Mouse (Mus musculus) sigmoid colon, adult 10 weeks (tissue): ENCODE measurements around the gene Fam133b. TPM values are rescaled to one million over a fixed set of nuclear protein-coding genes. Genes with fewer than 3 reads are reported as not detected.

Experiments
- polyA plus RNA-seq: library from polyadenylated mRNA; stranded (reverse); fragments of 350-450 nt; fragmentation: Illumina TruSeq; extraction: RNeasy Lipid Tissue Mini Kit (QIAGEN cat#74804); gene quantifications from one replicate; pipeline ENCODE4 v1.2.3, GENCODE M21; 2014; ENCODE audit warnings: low read depth, low replicate concordance

Gene Fam133b
- 55.5 TPM for polyA plus RNA-seq

GRCm38 (mm10) chr5:3543629-3544479, at the start of gene Fam133b:
Gene Fam133b (plus strand): TSS chr5:3543833.

GRCm38 (mm10) chr5:3571266-3571665, 27.6 kb downstream of the Fam133b start, which contains the start of gene 1700109H08Rik:
Gene 1700109H08Rik (plus strand): TSS chr5:3571566.

GRCm38 (mm10) chr5:3595693-3596398, 52.2 kb downstream of the Fam133b start, which contains the start of gene Pex1:
Gene Pex1 (plus strand): TSS chr5:3596066.

GRCm38 (mm10) chr5:3596399-3596766, 52.8 kb downstream of the Fam133b start, which contains the start of gene Rbm48:
Gene Rbm48 (minus strand): TSS chr5:3596585.

Other genes with a start within 250 kb of the Fam133b start
- 22.6 TPM for gene Cdk6, start 202.3 kb upstream of the Fam133b start, polyA plus RNA-seq
- gene 1700109H08Rik, start 27.7 kb downstream of the Fam133b start, polyA plus RNA-seq = 6.5 TPM
- 34.3 TPM for gene Pex1, start 52.2 kb downstream of the Fam133b start, polyA plus RNA-seq
- 21.3 TPM for gene Rbm48, start 52.8 kb downstream of the Fam133b start, polyA plus RNA-seq
- gene Tmbim7, start 107.3 kb downstream of the Fam133b start, polyA plus RNA-seq = not detected
- 140 TPM for gene Gatad1, start 113.4 kb downstream of the Fam133b start, polyA plus RNA-seq